Mouse (Mus musculus) forebrain, embryonic 15.5 days (tissue): ENCODE measurements around the gene Rptor. TPM values are rescaled to one million over a fixed set of nuclear protein-coding genes. Genes with fewer than 3 reads are reported as not detected.

Experiments
- ATAC-seq: fragments of 200-750 bp; cut with Nextera tagmentation; replicated peaks from 2 replicates; pipeline ENCODE4 v1.8.0; 2017; ENCODE audit warnings: mild to moderate bottlenecking, moderate TSS enrichment, moderate library complexity
- H3K27ac ChIP-seq: fragments of 300-500 bp; sonication (generic); replicated peaks from 2 replicates; pipeline ENCODE4 v1.5.1; 2015; ENCODE audit warnings: mild to moderate bottlenecking, inconsistent platforms
- H3K27me3 ChIP-seq: fragments of 300-500 bp; sonication (generic); 2 replicates; pipeline ENCODE4 v1.6.1; 2015; ENCODE audit warnings: inconsistent platforms
- H3K36me3 ChIP-seq: fragments of 300-500 bp; sonication (generic); 2 replicates; pipeline ENCODE4 v1.6.1; 2015; ENCODE audit warnings: mild to moderate bottlenecking, inconsistent platforms
- H3K4me1 ChIP-seq: fragments of 300-500 bp; sonication (generic); 2 replicates; pipeline ENCODE4 v1.6.1; 2015; ENCODE audit warnings: inconsistent platforms
- H3K4me2 ChIP-seq: fragments of 300-500 bp; sonication (generic); replicated peaks from 2 replicates; pipeline ENCODE4 v1.6.1; 2015; ENCODE audit warnings: mild to moderate bottlenecking, inconsistent platforms
- H3K4me3 ChIP-seq: fragments of 300-500 bp; sonication (generic); 2 replicates; pipeline ENCODE4 v1.5.1; 2015; ENCODE audit warnings: mild to moderate bottlenecking, inconsistent platforms
- H3K9ac ChIP-seq: fragments of 300-500 bp; sonication (generic); replicated peaks from 2 replicates; pipeline ENCODE4 v1.6.1; 2015; ENCODE audit warnings: mild to moderate bottlenecking, inconsistent platforms
- H3K9me3 ChIP-seq: fragments of 300-500 bp; sonication (generic); 2 replicates; pipeline ENCODE4 v1.6.1; 2016; ENCODE audit warnings: inconsistent platforms
- WGBS: fragments of 180-500 bp; shearing (Covaris S2); methylation state at CpG from one replicate; pipeline ENCODE4 v1.1.7; 2015; ENCODE audit warnings: mixed read lengths; 5-methylcytosine and 5-hydroxymethylcytosine counted together
- polyA plus RNA-seq: library from polyadenylated mRNA; unstranded; fragments of >200 nt; fragmentation: Nextera tagmentation; extraction: Ambion mirVana; gene quantifications from 2 replicates; pipeline ENCODE4 v1.2.1, GENCODE M21; 2015

Gene Rptor
- polyA plus RNA-seq, 1 experiment from 2014 or later: 12.0 TPM

DNA sequence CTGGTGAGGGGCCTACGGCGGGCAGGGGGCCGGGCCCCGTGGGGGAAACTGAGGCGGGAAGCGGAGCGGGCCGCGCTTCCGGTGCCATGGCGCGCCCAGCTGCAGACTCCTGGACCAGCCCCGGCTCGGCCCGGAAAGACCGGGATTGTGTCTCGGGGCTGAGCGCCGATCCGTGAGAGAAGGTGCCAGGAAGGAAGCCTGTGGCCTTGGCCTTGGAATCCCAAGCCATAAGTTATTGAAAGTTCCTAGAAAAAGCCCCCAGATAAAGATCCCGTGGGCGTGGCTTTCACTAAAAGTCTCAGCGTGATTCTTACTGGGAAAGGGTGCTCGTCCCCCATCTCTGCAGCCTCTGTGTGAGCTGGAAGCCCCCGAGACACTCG, 311.2 kb downstream of the Rptor start:
- 0% methylated on average over 26 of the region's 26 CpGs for whole genome bisulfite sequencing
- Histone ChIP-seq H3K4me1 (peaks cover 36% of the 10 kb centered on the region), H3K4me2 (peak overlapping the region; percentile 95), H3K36me3 (peaks cover 22% of the 10 kb centered on the region), H3K9ac (peak overlapping the region; percentile 96), H3K27me3 (peaks cover 5% of the 10 kb centered on the region), H3K9me3 (no peaks in the 10 kb centered on the region), H3K4me3 (peak overlapping the region; percentile 94), H3K27ac (peak overlapping the region; percentile 74)
- peak; percentile 67 for ATAC-seq

DNA sequence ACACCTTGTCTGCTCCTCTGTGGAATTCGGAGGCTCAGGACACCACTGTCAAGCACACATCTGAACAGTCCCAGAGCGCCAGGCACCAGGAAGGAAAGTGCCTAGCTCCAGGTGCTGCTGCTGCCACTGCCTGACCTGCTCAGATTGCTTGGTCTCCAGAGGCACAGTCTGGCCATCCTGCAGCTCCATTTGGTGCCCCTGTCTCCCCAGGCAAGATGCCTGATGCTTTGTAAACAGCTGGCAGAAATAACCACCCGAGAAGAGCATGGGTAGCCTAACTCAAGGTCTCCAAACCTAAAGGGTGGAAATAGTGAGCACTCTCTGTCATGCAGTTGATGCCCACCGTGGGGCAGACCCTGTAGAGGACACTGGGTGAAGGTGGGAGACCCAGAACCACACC, 311.7 kb downstream of the Rptor start:
- H3K36me3 ChIP-seq: peaks cover 27% of the 10 kb centered on the region
- H3K9me3 ChIP-seq: no peaks in the 10 kb centered on the region
- H3K4me1 ChIP-seq: peaks cover 36% of the 10 kb centered on the region
- peak overlapping the region; percentile 95 for H3K4me2 ChIP-seq
- H3K4me3 ChIP-seq: peak overlapping the region; percentile 94
- no peaks in the 10 kb centered on the region; the same call in 1 of the 2 replicates for H3K27me3 ChIP-seq
- H3K9ac ChIP-seq: peak overlapping the region; percentile 96
- WGBS: 30% methylated on average over 4 of the region's 4 CpGs
- ATAC-seq: no peak
- peak overlapping the region; percentile 74; the same call in 1 of the 2 replicates for H3K27ac ChIP-seq

DNA sequence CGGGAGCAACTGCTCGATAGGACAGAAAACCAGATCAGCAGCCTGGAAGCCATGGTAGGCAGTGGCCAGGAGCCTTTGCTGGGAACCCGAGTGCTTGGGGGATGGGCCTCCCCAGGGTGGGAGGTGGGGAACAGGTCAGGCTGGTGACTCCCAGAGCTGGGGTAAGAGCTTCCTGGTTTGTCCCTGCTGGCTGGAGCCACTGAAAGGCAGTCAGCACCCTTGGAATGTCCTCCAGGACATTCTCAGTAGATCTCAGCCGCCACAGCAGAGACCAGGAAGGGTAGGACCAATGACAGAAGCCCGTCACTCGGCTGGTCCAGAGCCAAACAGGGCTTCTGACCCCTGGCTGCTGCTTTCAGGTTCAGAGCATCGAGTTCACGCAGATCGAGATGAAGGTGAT, 313.0 kb downstream of the Rptor start:
- peaks cover 27% of the 10 kb centered on the region for H3K36me3 ChIP-seq
- 91% methylated on average over 9 of the region's 9 CpGs for WGBS
- ATAC-seq: no peak
- H3K4me2 ChIP-seq: no peak overlapping the region
- H3K9me3 ChIP-seq: no peaks in the 10 kb centered on the region
- H3K4me1 ChIP-seq: peaks cover 30% of the 10 kb centered on the region
- no peak overlapping the region for H3K4me3 ChIP-seq
- no peaks in the 10 kb centered on the region for H3K27me3 ChIP-seq
- no peak overlapping the region for H3K9ac ChIP-seq
- no peak overlapping the region for H3K27ac ChIP-seq

DNA sequence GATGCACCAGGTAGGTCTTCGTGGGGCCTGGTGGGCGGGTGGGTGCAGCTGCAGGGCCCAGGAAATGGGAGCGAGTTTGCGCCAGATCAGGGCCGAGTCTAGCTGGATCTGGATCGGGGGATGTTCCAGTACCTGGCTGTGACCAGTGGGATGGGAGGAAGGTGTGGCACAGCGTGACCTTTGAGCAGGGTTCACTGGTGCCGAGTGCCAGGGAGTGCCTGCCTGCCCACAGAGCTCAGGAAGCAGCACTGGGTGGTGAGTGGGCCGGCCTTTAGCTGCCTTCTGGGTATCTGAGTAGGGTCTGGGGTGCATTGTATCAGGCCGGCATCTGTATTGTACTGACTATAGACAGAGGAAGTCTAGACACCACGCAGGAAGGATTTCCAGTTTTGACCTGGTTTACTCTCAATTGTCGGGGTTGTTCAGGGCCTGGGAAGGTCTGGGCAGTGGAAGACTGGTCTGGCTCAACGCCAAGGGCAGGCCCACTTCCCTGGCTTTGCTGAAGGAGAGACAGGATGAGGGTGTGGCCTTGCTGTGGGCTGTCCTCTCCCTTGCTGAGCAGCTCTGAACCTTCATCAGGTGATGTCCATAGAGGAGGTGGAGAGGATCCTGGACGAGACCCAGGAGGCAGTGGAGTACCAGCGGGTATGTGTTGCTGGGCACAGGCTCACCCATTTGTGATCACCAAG, 313.5 kb downstream of the Rptor start:
- WGBS: 89% methylated on average over 15 of the region's 15 CpGs
- no peaks in the 10 kb centered on the region for H3K9me3 ChIP-seq
- no peak overlapping the region for H3K4me2 ChIP-seq
- no peak overlapping the region for H3K9ac ChIP-seq
- H3K36me3 ChIP-seq: peaks cover 27% of the 10 kb centered on the region
- H3K4me1 ChIP-seq: peaks cover 30% of the 10 kb centered on the region
- H3K27ac ChIP-seq: no peak overlapping the region
- no peak overlapping the region for H3K4me3 ChIP-seq
- H3K27me3 ChIP-seq: no peaks in the 10 kb centered on the region
- ATAC-seq: no peak

DNA sequence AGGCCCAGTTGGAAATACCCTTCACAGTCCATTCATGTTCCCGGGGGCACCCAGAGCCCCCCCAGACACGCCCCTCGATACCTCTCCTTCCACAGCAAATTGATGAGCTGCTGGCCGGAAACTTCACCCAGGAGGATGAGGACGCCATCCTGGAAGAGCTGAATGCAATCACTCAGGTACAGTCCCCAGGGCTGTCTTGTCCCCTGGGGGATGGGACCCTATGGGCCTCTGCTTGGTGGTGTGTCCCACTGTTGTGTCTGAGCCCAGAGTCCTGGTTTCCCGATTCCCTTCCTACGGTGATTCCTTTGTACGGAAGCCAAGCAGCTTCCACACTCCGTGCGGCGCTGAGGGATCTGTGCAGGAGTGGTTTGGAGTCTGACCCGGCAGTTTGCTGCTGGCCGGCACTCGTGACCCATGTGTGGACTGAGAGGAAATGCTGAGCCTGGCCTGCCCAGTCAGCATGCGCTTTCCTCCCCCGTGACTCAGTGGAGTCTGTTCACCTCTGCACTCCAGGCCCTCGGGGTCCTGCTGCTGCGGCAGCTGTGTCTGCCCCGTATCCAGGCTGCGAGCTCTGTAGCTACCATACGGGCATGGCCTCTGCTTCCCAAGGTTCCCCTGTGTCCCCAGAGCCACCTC, 314.2 kb downstream of the Rptor start:
- no peak overlapping the region for H3K9ac ChIP-seq
- 94% methylated on average over 21 of the region's 21 CpGs for WGBS

DNA sequence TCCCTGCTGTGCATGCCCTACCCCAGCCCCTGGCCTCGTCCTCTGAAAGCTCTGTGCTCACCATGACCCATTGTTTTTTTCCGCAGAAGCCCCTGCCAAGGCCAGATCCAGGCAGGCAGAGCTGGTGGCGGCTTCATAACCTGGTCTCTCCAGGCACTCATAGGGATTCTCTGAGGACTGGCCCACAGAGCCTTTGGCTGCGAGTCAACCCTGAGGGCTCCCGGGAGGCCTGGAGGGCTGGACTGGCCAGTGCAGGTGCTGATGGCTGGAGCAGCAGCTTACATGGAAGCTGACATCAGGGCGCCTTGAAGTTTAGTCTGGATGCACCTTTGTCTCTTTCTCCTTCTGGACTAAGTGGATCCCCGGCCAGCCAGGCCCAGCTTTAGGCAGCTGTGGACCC, 315.8 kb downstream of the Rptor start:
- Histone ChIP-seq H3K36me3 (peaks cover 27% of the 10 kb centered on the region), H3K4me2 (no peak overlapping the region), H3K27me3 (no peaks in the 10 kb centered on the region), H3K9ac (no peak overlapping the region), H3K4me1 (peaks cover 17% of the 10 kb centered on the region), H3K4me3 (no peak overlapping the region), H3K9me3 (no peaks in the 10 kb centered on the region), H3K27ac (no peak overlapping the region)
- whole genome bisulfite sequencing: 89% methylated on average over 7 of the region's 7 CpGs
- no peak for ATAC-seq

More for the DNA sequence above, 314.2 kb downstream of the Rptor start:
- Histone ChIP-seq H3K9me3 (no peaks in the 10 kb centered on the region), H3K27me3 (no peaks in the 10 kb centered on the region), H3K4me2 (no peak overlapping the region), H3K4me1 (peaks cover 30% of the 10 kb centered on the region), H3K36me3 (peaks cover 27% of the 10 kb centered on the region), H3K4me3 (no peak overlapping the region), H3K27ac (no peak overlapping the region)
- no peak for ATAC-seq

DNA sequence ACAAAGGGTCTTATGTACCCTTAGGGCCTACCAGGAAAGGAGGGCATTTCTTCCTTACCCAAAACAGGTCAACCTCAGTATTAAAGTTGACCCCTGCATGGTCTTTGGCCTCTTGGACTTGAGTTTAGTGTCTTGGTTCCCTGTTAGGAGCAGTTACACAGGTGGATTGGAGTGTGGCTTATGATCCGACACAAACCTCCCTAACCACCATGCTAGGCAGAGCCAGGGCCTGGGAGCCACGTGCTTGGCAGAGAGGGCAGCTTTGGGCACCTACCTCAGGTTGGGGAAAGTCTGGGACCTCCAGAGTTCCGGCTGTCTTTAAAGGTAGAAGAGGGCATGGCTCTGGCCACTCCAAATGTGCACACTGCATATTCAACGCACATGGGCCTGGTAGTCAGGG, 316.7 kb downstream of the Rptor start:
- no peak for ATAC-seq
- Histone ChIP-seq H3K27ac (no peak overlapping the region), H3K9ac (no peak overlapping the region), H3K4me1 (peaks cover 13% of the 10 kb centered on the region), H3K36me3 (peaks cover 27% of the 10 kb centered on the region), H3K4me2 (no peak overlapping the region), H3K27me3 (no peaks in the 10 kb centered on the region), H3K9me3 (no peaks in the 10 kb centered on the region), H3K4me3 (no peak overlapping the region)
- 97% methylated on average over 4 of the region's 4 CpGs for WGBS

DNA sequence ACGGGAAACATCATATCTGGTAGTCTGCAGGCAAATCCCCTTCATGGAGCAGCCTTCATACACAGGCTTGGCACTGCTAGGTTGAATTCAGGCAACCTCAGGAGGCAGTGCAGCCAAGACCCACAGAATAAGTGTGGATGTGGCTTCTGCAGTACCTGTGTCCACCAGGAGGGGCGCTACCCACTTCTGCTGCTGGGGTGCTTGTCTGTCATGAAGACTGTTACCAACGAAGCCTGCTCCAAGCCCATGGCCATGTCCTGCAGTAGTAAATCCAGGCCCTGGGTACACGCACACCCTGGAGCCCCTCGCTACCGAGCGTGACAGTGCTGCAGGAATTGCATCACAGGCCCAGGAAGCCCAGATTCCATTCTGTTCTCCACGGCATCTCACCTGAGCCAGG, 317.2 kb downstream of the Rptor start:
- peaks cover 27% of the 10 kb centered on the region for H3K36me3 ChIP-seq
- no peak for ATAC-seq

DNA sequence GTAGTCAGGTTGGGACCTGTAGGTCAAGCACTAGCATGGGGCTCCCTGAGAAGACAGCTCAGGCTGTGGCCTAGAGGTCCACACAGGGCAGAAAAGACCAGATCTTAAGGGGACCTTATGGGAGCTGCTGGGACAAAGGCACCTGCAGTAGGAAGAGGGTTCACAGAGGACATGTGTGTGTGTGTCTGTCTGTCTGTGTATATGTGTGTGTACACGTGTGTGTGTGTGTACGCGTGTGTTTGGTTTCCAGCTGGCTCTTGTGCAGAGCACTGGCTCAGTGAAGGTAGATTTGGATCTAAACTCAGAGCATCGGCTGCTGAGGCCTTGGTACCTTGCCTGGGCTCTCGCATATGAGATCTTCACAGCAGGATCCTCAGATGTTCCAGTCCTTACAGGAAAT, 318.0 kb downstream of the Rptor start:
- Histone ChIP-seq H3K4me1 (0 out of 2 replicates have a peak, but pooled peaks cover under 1% of the 10 kb centered on the region), H3K4me3 (no peak overlapping the region), H3K27ac (no peak overlapping the region), H3K27me3 (no peaks in the 10 kb centered on the region), H3K9me3 (no peaks in the 10 kb centered on the region), H3K9ac (no peak overlapping the region), H3K36me3 (peaks cover 27% of the 10 kb centered on the region), H3K4me2 (no peak overlapping the region)
- WGBS: 93% methylated on average over 5 of the region's 5 CpGs
- ATAC-seq: no peak

More for the DNA sequence above, 317.2 kb downstream of the Rptor start:
- no peak overlapping the region for H3K4me2 ChIP-seq
- H3K4me3 ChIP-seq: no peak overlapping the region
- WGBS: 62% methylated on average over 8 of the region's 8 CpGs
- H3K9ac ChIP-seq: no peak overlapping the region
- no peak overlapping the region for H3K27ac ChIP-seq
- peaks cover 8% of the 10 kb centered on the region for H3K4me1 ChIP-seq
- H3K27me3 ChIP-seq: no peaks in the 10 kb centered on the region
- H3K9me3 ChIP-seq: no peaks in the 10 kb centered on the region

DNA sequence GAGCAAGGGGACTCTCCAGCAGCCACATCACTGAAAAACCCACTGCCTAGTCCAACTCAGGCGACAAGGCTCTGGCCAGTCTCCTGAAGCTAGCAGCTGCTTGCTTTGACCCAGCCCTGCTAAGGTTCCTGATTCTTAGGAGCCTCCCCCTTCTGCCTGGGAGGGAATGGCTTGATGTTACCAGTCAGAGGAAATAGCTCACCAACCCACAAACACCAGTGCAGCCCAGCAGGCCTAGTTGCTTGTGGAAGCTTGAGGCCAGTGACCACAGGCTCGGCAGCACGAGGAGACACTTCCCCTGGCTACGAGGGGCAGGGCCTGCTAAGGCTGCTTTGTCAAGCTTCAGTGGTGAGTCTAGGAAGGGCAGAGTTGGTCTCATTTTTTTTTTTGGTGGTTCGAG, 322.5 kb downstream of the Rptor start:
- Histone ChIP-seq H3K27ac (no peak overlapping the region), H3K4me1 (no peaks in the 10 kb centered on the region), H3K36me3 (no peaks in the 10 kb centered on the region), H3K27me3 (no peaks in the 10 kb centered on the region), H3K9me3 (no peaks in the 10 kb centered on the region), H3K4me2 (no peak overlapping the region), H3K9ac (no peak overlapping the region), H3K4me3 (no peak overlapping the region)
- 77% methylated on average over 5 of the region's 5 CpGs for WGBS
- ATAC-seq: no peak

DNA sequence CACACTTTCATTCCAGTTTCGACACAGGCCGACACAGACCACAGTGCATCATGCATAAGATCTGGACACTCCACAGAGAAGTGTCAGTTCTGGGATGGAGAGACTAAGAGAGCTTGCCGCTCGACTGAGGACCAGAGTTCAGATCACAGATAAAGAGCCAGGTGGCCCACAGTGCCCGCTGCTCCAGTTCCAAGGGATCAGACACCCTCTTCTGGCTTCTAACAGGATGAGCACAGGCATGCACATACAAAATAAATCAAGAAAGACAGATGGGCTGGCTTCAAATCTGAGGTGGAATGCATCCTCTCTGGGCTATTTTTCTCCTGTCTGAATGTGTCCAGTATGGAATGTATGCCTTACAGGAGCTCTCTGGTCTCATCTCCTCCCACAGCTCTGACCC, 324.1 kb downstream of the Rptor start:
- H3K36me3 ChIP-seq: no peaks in the 10 kb centered on the region
- H3K4me3 ChIP-seq: no peak overlapping the region
- H3K27ac ChIP-seq: no peak overlapping the region
- 87% methylated on average over 5 of the region's 5 CpGs for WGBS
- no peaks in the 10 kb centered on the region for H3K4me1 ChIP-seq
- no peak for ATAC-seq
- H3K4me2 ChIP-seq: no peak overlapping the region
- no peaks in the 10 kb centered on the region for H3K27me3 ChIP-seq
- no peaks in the 10 kb centered on the region for H3K9me3 ChIP-seq
- no peak overlapping the region for H3K9ac ChIP-seq

DNA sequence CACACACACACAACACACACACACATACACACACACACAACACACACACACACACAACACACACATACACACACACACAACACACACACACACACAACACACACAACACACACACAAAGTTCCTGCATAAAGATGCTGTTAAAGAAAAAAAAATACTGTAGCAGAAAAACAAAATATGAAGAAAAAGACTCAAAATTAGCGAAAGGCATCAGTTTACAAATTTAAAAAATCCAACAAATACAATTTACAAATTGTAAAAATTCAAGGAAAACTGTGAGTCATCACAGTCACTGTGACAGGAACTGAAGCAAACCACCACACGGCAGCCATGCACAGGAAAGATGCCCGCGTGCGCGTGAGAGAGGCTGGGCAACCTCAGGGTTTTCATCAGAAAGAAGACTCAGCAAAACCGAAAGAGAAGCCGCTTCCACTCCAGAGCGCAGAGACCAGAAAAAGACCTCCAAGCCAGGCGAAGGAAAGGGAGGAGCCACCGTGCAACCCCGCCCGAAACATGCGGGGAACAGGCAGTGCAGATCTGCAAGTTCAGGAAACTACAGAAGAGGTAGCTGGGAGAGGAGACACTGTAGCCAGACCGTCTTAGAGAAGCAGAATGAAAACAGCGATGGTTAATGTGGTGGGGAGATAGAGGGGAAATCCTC, 325.4 kb downstream of the Rptor start:
- Histone ChIP-seq H3K9ac (no peak overlapping the region), H3K36me3 (no peaks in the 10 kb centered on the region), H3K27me3 (no peaks in the 10 kb centered on the region), H3K27ac (no peak overlapping the region), H3K4me1 (0 out of 2 replicates have a peak, but pooled peaks cover 2% of the 10 kb centered on the region), H3K9me3 (no peaks in the 10 kb centered on the region), H3K4me2 (no peak overlapping the region), H3K4me3 (no peak overlapping the region)
- 75% methylated on average over 16 of the region's 16 CpGs for WGBS
- ATAC-seq: no peak
